Mouse (Mus musculus) neural tube, embryonic 13.5 days (tissue): ENCODE data around the gene Sit1. TPM values are rescaled to one million over a fixed set of nuclear protein-coding genes. Genes with fewer than 3 reads are reported as not detected.

Experiments used
- ATAC-seq: fragments of 200-750 bp; cut with Nextera tagmentation; 2 replicates; pipeline ENCODE4 v1.8.0; 2017; ENCODE audit warnings: low read depth, mild to moderate bottlenecking, moderate TSS enrichment, moderate library complexity
- H3K27ac ChIP-seq: fragments of 300-500 bp; sonication (generic); replicated peaks from 2 replicates; pipeline ENCODE4 v1.5.1; 2015; ENCODE audit warnings: moderate library complexity, mild to moderate bottlenecking, inconsistent platforms
- H3K27me3 ChIP-seq: fragments of 300-500 bp; sonication (generic); 2 replicates; pipeline ENCODE4 v1.6.1; 2015; ENCODE audit warnings: mild to moderate bottlenecking, inconsistent platforms
- H3K36me3 ChIP-seq: fragments of 300-500 bp; sonication (generic); 2 replicates; pipeline ENCODE4 v1.6.1; 2015; ENCODE audit warnings: mild to moderate bottlenecking, inconsistent platforms
- H3K4me1 ChIP-seq: fragments of 300-500 bp; sonication (generic); replicated peaks from 2 replicates; pipeline ENCODE4 v1.6.1; 2015; ENCODE audit warnings: inconsistent platforms
- H3K4me2 ChIP-seq: fragments of 300-500 bp; sonication (generic); 2 replicates; pipeline ENCODE4 v1.6.1; 2015; ENCODE audit warnings: inconsistent platforms, mild to moderate bottlenecking, moderate library complexity
- H3K4me3 ChIP-seq: fragments of 300-500 bp; sonication (generic); 2 replicates; pipeline ENCODE4 v1.5.1; 2015; ENCODE audit warnings: mild to moderate bottlenecking, inconsistent platforms
- H3K9ac ChIP-seq: fragments of 300-500 bp; sonication (generic); 2 replicates; pipeline ENCODE4 v1.6.1; 2015; ENCODE audit warnings: moderate library complexity, mild to moderate bottlenecking, inconsistent platforms
- H3K9me3 ChIP-seq: fragments of 300-500 bp; sonication (generic); 2 replicates; pipeline ENCODE4 v1.6.1; 2016; ENCODE audit warnings: inconsistent platforms
- WGBS: fragments of 180-500 bp; shearing (Covaris S2); methylation state at CpG from one replicate; pipeline ENCODE4 v1.1.7; 2015; 5-methylcytosine and 5-hydroxymethylcytosine counted together
- polyA plus RNA-seq: library from polyadenylated mRNA; unstranded; fragments of >200 nt; fragmentation: Nextera tagmentation; extraction: Ambion mirVana; gene quantifications from 2 replicates; pipeline ENCODE4 v1.2.1, GENCODE M21; 2015

The Sit1 gene
- polyA plus RNA-seq, 1 experiment from 2014 or later: not detected

DNA sequence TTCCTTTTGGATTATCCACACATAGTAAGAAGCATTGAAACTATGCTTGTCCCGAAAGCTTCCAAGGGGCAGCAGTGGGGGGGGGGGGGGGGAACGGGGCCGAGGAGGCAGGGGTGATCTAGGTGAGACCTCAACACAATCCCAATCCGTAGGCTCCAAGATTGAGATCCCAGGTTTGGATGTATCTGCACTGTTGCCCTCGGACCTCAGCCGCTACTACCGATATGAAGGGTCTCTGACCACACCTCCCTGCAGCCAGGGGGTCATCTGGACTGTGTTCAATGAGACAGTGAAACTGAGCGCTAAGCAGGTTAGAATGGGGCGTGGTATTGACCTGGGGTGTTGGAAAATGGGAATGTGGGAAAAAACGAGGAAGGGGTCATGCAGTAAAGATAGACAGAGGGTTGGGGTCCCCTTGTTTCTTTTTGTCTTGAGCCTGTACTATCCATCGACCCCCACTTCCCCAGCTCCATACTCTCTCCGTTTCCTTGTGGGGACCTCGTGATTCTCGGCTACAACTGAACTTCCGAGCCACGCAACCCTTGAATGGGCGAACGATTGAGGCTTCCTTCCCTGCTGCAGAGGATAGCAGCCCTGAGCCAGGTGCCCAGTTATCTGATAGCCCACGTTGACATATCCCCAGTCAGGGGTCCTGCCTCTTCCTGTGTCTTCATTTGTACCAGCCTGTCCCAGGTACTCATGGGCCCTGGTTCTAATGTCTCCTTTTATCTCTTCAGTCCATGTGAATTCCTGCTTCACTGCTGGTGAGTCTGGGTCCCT lies 28.3 kb upstream of the Sit1 start:
- no peak overlapping the region for H3K9ac ChIP-seq
- H3K4me1 ChIP-seq: peaks cover 17% of the 10 kb centered on the region
- ATAC-seq: no peak
- no peak overlapping the region for H3K4me2 ChIP-seq
- no peaks in the 10 kb centered on the region for H3K36me3 ChIP-seq
- no peak overlapping the region for H3K4me3 ChIP-seq
- H3K27me3 ChIP-seq: peaks cover 34% of the 10 kb centered on the region
- no peaks in the 10 kb centered on the region for H3K9me3 ChIP-seq
- no peak overlapping the region for H3K27ac ChIP-seq
- 80% methylated on average over 19 of the region's 19 CpGs for WGBS

DNA sequence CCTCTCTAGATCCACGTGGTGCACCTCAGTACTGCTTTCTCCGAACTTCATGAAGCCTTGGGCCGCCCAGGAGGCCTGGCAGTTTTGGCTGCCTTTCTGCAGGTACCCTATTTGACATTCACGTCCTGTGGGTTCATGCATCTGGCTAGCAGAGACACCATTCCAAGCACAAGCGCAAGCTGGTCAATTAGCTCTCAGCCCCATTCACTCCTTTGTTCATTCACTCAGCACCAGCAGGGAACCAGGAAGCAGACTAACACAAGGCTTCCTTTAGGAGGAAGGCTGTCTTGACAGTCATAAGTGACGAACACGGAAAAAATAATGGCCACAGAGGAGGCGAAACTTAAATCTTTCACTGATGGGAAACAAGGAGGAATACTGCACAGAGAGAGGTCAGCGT lies 25.6 kb upstream of the Sit1 start:
- peaks cover 48% of the 10 kb centered on the region for H3K27me3 ChIP-seq
- H3K4me1 ChIP-seq: peaks cover 17% of the 10 kb centered on the region
- no peaks in the 10 kb centered on the region for H3K36me3 ChIP-seq
- no peak overlapping the region for H3K27ac ChIP-seq
- peak overlapping the region; percentile 55 for H3K4me2 ChIP-seq
- ATAC-seq: no peak
- no peaks in the 10 kb centered on the region for H3K9me3 ChIP-seq
- H3K4me3 ChIP-seq: peak overlapping the region; percentile 35; the same call in 1 of the 2 replicates
- 17% methylated on average over 9 of the region's 9 CpGs for WGBS
- peak overlapping the region; percentile 55; the same call in 1 of the 2 replicates for H3K9ac ChIP-seq

GRCm38 (mm10) chr4:43508666-43508997 lies 25.1 kb upstream of the Sit1 start:
- ATAC-seq: 0 out of 2 replicates have a peak, but pooled peaks have one; percentile 28
- peak overlapping the region; percentile 55 for H3K9ac ChIP-seq
- H3K27ac ChIP-seq: no peak overlapping the region
- H3K4me1 ChIP-seq: peaks cover 17% of the 10 kb centered on the region
- H3K36me3 ChIP-seq: no peaks in the 10 kb centered on the region
- 5% methylated on average over 13 of the region's 13 CpGs for WGBS
- no peaks in the 10 kb centered on the region for H3K9me3 ChIP-seq
- peak overlapping the region; percentile 35 for H3K4me3 ChIP-seq
- peak overlapping the region; percentile 55 for H3K4me2 ChIP-seq
- peaks cover 48% of the 10 kb centered on the region for H3K27me3 ChIP-seq

DNA sequence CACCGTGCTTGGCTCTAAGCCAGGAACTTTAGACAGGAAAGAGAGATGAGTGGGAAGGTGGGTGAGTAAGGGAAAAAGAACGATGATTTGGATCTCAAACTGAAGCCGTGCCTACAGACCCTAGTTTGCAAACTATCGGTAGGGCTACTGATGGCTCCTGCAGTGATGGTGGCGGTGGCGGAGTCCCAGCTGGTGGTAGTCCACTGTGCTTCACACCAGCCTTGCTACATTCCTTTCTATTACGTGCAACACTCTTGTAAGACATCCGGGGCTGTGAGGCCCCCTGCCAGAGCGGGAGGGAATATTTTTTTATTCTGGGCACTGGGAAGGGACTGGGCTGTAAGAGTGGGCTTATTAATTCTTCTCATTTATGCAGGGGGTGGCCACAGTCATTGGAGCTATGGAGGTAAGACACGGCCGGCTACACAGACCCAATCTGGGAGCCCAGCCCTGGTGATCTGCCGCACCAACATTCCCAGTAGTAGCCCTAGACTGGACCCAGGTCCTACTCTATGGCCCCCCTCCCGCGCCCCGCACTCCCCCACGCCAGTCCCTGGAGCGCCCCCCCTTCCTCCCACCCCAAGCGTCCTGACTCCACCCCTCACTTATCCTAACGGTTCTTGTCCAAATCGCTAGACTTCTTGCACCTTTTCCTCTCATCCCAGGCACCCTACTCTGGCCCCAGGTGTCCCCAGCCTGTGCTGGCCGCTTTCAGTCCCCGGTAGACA lies 24.6 kb upstream of the Sit1 start:
- peak overlapping the region; percentile 35 for H3K4me3 ChIP-seq
- H3K36me3 ChIP-seq: no peaks in the 10 kb centered on the region
- no peak overlapping the region for H3K27ac ChIP-seq
- peaks cover 17% of the 10 kb centered on the region for H3K4me1 ChIP-seq
- peak overlapping the region; percentile 55 for H3K4me2 ChIP-seq
- 12% methylated on average over 21 of the region's 22 CpGs for WGBS
- H3K9me3 ChIP-seq: no peaks in the 10 kb centered on the region
- H3K9ac ChIP-seq: peak overlapping the region; percentile 55
- peaks cover 48% of the 10 kb centered on the region for H3K27me3 ChIP-seq
- peak; percentile 65; the same call in 1 of the 2 replicates for ATAC-seq

GRCm38 (mm10) chr4:43506536-43507185 lies 23.1 kb upstream of the Sit1 start, which contains the start of gene Car9:
Gene Car9 (plus strand): TSS chr4:43506966.
- Histone ChIP-seq H3K9ac (no peak within 1 kb of the TSS), H3K4me1 (peaks cover 17% of the 10 kb centered on the region), H3K36me3 (no peaks in the 10 kb centered on the region), H3K9me3 (no peaks in the 10 kb centered on the region), H3K27ac (no peak within 1 kb of the TSS), H3K4me3 (no peak within 1 kb of the TSS), H3K4me2 (no peak within 1 kb of the TSS), H3K27me3 (peaks cover 42% of the 10 kb centered on the region)
- WGBS: 53% methylated on average over 9 of the region's 9 CpGs
- no peak for ATAC-seq

DNA sequence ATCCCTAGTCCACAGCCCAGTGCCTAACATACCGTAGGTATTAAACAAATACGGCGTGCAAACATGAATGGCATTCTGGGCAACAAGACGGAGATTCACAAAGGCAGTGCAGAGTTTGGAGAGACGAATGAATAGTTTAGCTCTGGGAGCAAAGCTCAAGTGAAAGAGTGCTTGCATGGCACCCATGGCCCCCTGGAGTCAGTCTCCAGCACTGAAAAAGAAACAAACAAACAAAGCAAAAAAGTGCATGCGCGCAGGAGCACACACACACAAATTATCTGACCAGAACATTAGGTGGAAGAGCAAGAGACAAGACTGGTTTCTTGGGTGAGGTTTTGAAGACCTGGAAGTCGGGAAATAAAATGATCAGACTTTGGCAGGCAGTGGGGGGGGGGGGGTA lies 22.5 kb upstream of the Sit1 start:
- no peak for ATAC-seq
- 62% methylated on average over 8 of the region's 8 CpGs for WGBS
- H3K27me3 ChIP-seq: peaks cover 42% of the 10 kb centered on the region

GRCm38 (mm10) chr4:43504269-43504668 lies 20.7 kb upstream of the Sit1 start:
- H3K4me1 ChIP-seq: peaks cover 18% of the 10 kb centered on the region
- no peak overlapping the region for H3K4me2 ChIP-seq
- ATAC-seq: no peak
- H3K36me3 ChIP-seq: no peaks in the 10 kb centered on the region
- H3K27me3 ChIP-seq: peaks cover 38% of the 10 kb centered on the region
- no peak overlapping the region for H3K9ac ChIP-seq
- H3K27ac ChIP-seq: no peak overlapping the region
- H3K9me3 ChIP-seq: no peaks in the 10 kb centered on the region
- 80% methylated on average over 4 of the region's 4 CpGs for WGBS
- no peak overlapping the region for H3K4me3 ChIP-seq

More for the DNA sequence above, 22.5 kb upstream of the Sit1 start:
- Histone ChIP-seq H3K27ac (no peak overlapping the region), H3K9me3 (no peaks in the 10 kb centered on the region), H3K4me1 (peaks cover 17% of the 10 kb centered on the region), H3K4me2 (no peak overlapping the region), H3K4me3 (no peak overlapping the region), H3K36me3 (no peaks in the 10 kb centered on the region), H3K9ac (no peak overlapping the region)

DNA sequence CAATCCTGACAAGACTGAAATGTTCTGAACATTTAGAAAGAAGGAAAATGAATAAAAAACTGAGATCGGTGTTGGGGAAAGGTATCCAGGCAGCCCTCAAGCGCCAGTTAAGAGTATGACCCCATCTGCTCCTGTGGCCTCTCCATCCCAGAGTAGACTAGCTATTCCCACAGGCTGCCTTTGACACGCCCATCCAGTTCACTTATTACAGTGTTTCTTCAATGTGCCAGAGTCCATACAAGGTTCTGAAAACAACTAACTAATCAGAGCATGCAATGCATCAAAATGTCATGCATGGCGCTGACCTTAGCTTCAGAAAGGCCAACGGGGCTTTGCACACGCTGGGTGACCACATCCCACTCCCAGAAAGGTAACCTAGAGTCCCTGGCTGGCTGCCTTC lies 20.0 kb upstream of the Sit1 start:
- no peak overlapping the region for H3K4me2 ChIP-seq
- H3K4me3 ChIP-seq: no peak overlapping the region
- no peaks in the 10 kb centered on the region for H3K9me3 ChIP-seq
- no peak overlapping the region for H3K27ac ChIP-seq
- ATAC-seq: no peak
- peaks cover 31% of the 10 kb centered on the region for H3K27me3 ChIP-seq
- WGBS: 81% methylated on average over 6 of the region's 6 CpGs
- H3K9ac ChIP-seq: no peak overlapping the region
- no peaks in the 10 kb centered on the region for H3K36me3 ChIP-seq
- H3K4me1 ChIP-seq: peaks cover 18% of the 10 kb centered on the region

DNA sequence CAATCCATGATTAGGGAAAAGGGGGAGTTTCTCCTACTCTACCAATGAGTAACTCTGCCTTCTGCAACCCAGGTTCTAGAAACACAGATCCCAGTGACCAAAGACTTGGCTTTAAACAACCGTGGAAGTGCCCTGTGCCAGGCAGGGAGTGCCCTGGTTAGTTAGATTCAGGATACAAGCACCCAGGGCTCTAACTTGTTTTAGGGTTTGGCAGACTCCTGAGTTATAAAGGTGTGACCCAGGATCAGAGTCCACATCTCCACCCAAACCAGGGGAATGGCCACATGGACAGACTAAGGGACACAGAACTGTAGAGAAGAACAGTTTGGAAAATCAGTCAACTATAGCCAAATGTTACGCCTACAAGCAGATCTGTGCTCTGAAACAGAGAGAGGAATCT lies 19.5 kb upstream of the Sit1 start:
- peaks cover 26% of the 10 kb centered on the region for H3K27me3 ChIP-seq
- H3K4me3 ChIP-seq: no peak overlapping the region
- no peak overlapping the region for H3K4me2 ChIP-seq
- H3K27ac ChIP-seq: no peak overlapping the region
- no peaks in the 10 kb centered on the region for H3K9me3 ChIP-seq
- ATAC-seq: no peak
- H3K36me3 ChIP-seq: no peaks in the 10 kb centered on the region
- WGBS: 71% methylated on average over 2 of the region's 2 CpGs
- no peak overlapping the region for H3K9ac ChIP-seq
- peaks cover 18% of the 10 kb centered on the region for H3K4me1 ChIP-seq

- Histone ChIP-seq H3K4me1 (peaks cover 29% of the 10 kb centered on the region), H3K9ac (peak within 1 kb of the TSS; percentile 61), H3K9me3 (no peaks in the 10 kb centered on the region), H3K36me3 (peaks cover 8% of the 10 kb centered on the region; the same call in 1 of the 2 replicates), H3K27ac (no peak within 1 kb of the TSS), H3K27me3 (no peaks in the 10 kb centered on the region), H3K4me3 (peak within 1 kb of the TSS; percentile 52), H3K4me2 (peak within 1 kb of the TSS; percentile 84)
- peak; percentile 85 for ATAC-seq
- 7% methylated on average over 50 of the region's 50 CpGs for WGBS
Observed at GRCm38 (mm10) chr4:43499407-43500333, 16.1 kb upstream of the Sit1 start, which contains the start of gene Arhgef39. Gene Arhgef39 (minus strand): TSS chr4:43499695.

- Histone ChIP-seq H3K4me2 (peak overlapping the region; percentile 84), H3K9me3 (no peaks in the 10 kb centered on the region), H3K9ac (peak overlapping the region; percentile 61), H3K36me3 (peaks cover 8% of the 10 kb centered on the region; the same call in 1 of the 2 replicates), H3K27me3 (no peaks in the 10 kb centered on the region), H3K27ac (no peak overlapping the region), H3K4me1 (peaks cover 36% of the 10 kb centered on the region), H3K4me3 (peak overlapping the region; percentile 52)
- 14% methylated on average over 8 of the region's 8 CpGs for WGBS
- ATAC-seq: no peak
Observed at GRCm38 (mm10) chr4:43498983-43499382, 15.4 kb upstream of the Sit1 start.
